Mouse (Mus musculus) limb, embryonic 15.5 days (tissue): ENCODE measurements around the gene Krt26. TPM values are rescaled to one million over a fixed set of nuclear protein-coding genes. Genes with fewer than 3 reads are reported as not detected.

ENCODE experiments used
- ATAC-seq: fragments of 200-750 bp; cut with Nextera tagmentation; 2 replicates; pipeline ENCODE4 v1.8.0; 2017; ENCODE audit warnings: low read depth, moderate TSS enrichment; ENCODE audit not compliant: insufficient number of reproducible peaks, low FRiP score, low TSS enrichment
- H3K27ac ChIP-seq: fragments of 300-500 bp; sonication (generic); 2 replicates; pipeline ENCODE4 v1.5.1; 2015; ENCODE audit warnings: moderate library complexity, mild to moderate bottlenecking, inconsistent platforms
- H3K27me3 ChIP-seq: fragments of 300-500 bp; sonication (generic); 2 replicates; pipeline ENCODE4 v1.6.1; 2015; ENCODE audit warnings: inconsistent platforms
- H3K36me3 ChIP-seq: fragments of 300-500 bp; sonication (generic); 2 replicates; pipeline ENCODE4 v1.6.1; 2015; ENCODE audit warnings: inconsistent platforms
- H3K4me1 ChIP-seq: fragments of 300-500 bp; sonication (generic); 2 replicates; pipeline ENCODE4 v1.6.1; 2015; ENCODE audit warnings: inconsistent platforms
- H3K4me2 ChIP-seq: fragments of 300-500 bp; sonication (generic); 2 replicates; pipeline ENCODE4 v1.6.1; 2015; ENCODE audit warnings: mild to moderate bottlenecking, inconsistent platforms
- H3K4me3 ChIP-seq: fragments of 300-500 bp; sonication (generic); 2 replicates; pipeline ENCODE4 v1.5.1; 2015; ENCODE audit warnings: mild to moderate bottlenecking, inconsistent platforms
- H3K9ac ChIP-seq: fragments of 300-500 bp; sonication (generic); 2 replicates; pipeline ENCODE4 v1.6.1; 2015; ENCODE audit warnings: inconsistent platforms
- H3K9me3 ChIP-seq: fragments of 300-500 bp; sonication (generic); 2 replicates; pipeline ENCODE4 v1.6.1; 2016; ENCODE audit warnings: inconsistent platforms
- WGBS: fragments of 180-500 bp; shearing (Covaris S2); methylation state at CpG from one replicate; pipeline ENCODE4 v1.1.7; 2015; 5-methylcytosine and 5-hydroxymethylcytosine counted together
- polyA plus RNA-seq: library from polyadenylated mRNA; unstranded; fragments of >200 nt; fragmentation: Nextera tagmentation; extraction: Ambion mirVana; gene quantifications from 2 replicates; pipeline ENCODE4 v1.2.1, GENCODE M21; 2015

Gene Krt26
- polyA plus RNA-seq, 1 experiment from 2014 or later, result not detected

- H3K9me3 ChIP-seq, result no peaks in the 10 kb centered on the region
- H3K36me3 ChIP-seq, result no peaks in the 10 kb centered on the region
- ATAC-seq, result no peak
- no peak overlapping the region for H3K27ac ChIP-seq
- no peaks in the 10 kb centered on the region for H3K27me3 ChIP-seq
- H3K4me2 ChIP-seq, result no peak overlapping the region
- no peak overlapping the region for H3K9ac ChIP-seq
- WGBS, result 69% methylated on average over 2 of the region's 2 CpGs
- no peaks in the 10 kb centered on the region for H3K4me1 ChIP-seq
- H3K4me3 ChIP-seq, result no peak overlapping the region
These were observed 8.1 kb downstream of the Krt26 start for GRCm38 (mm10) chr11:99329655-99330054.

DNA sequence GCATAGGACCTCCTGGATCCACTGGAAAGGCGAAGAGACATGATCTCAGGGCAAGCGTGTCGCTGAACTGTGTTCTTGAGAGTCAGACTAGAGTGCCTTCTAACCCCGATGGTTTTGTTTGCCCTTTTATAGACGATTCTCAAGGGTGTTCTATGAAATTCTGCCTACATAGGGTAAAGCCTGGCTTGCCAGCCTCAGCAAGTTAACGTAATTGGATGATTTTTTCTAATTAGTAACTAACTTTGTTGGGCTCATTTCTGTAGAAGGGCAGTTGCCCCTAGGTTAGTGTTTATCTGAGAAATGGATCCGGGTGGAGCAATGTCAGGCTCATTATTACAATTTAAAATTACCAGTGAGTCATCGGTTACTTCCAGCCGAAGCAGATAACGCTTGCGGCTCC, 14.9 kb downstream of the Krt26 start, which contains the start of gene Krt25:
Krt25 (minus strand) TSS at position 101 of the 400 bp plus-strand sequence.
- H3K4me1 ChIP-seq, result no peaks in the 10 kb centered on the region
- no peak within 1 kb of the TSS for H3K4me2 ChIP-seq
- no peak within 1 kb of the TSS for H3K4me3 ChIP-seq
- no peak within 1 kb of the TSS for H3K9ac ChIP-seq
- ATAC-seq, result no peak
- no peak within 1 kb of the TSS for H3K27ac ChIP-seq
- no peaks in the 10 kb centered on the region for H3K36me3 ChIP-seq
- H3K27me3 ChIP-seq, result no peaks in the 10 kb centered on the region
- 88% methylated on average over 11 of the region's 11 CpGs for WGBS
- H3K9me3 ChIP-seq, result no peaks in the 10 kb centered on the region

- ATAC-seq, result no peak
- H3K4me3 ChIP-seq, result no peak overlapping the region
- H3K9ac ChIP-seq, result no peak overlapping the region
- H3K27ac ChIP-seq, result no peak overlapping the region
- WGBS, result 88% methylated on average over 14 of the region's 14 CpGs
- H3K4me2 ChIP-seq, result no peak overlapping the region
- H3K27me3 ChIP-seq, result no peaks in the 10 kb centered on the region
- no peaks in the 10 kb centered on the region for H3K4me1 ChIP-seq
- H3K36me3 ChIP-seq, result no peaks in the 10 kb centered on the region
- H3K9me3 ChIP-seq, result no peaks in the 10 kb centered on the region
These were observed 16.7 kb downstream of the Krt26 start for GRCm38 (mm10) chr11:99321094-99321493.

DNA sequence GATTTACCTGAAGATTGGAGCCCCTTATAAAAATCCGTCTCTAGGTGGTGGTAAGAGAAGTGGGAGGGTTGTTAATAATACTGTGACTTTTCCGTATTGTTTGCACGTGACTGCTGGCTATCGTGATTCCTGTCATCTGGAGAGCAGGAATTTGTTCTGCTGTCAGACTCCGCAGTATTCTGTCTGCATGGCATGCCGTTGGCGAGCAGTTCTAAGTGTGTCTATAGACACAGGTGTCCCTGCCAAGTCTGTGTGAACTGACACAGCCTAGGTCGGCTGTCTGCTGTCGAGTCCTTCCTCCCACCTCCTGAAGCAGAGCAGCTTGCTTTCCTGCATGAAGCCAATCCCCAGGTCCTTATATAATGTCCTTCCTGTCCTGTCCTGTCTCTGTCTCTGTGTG, 18.6 kb downstream of the Krt26 start:
- Histone ChIP-seq H3K4me2 (no peak overlapping the region), H3K9me3 (no peaks in the 10 kb centered on the region), H3K27ac (no peak overlapping the region), H3K36me3 (no peaks in the 10 kb centered on the region), H3K9ac (no peak overlapping the region), H3K4me1 (no peaks in the 10 kb centered on the region), H3K27me3 (no peaks in the 10 kb centered on the region), H3K4me3 (no peak overlapping the region)
- WGBS, result 51% methylated on average over 9 of the region's 9 CpGs
- no peak for ATAC-seq

DNA sequence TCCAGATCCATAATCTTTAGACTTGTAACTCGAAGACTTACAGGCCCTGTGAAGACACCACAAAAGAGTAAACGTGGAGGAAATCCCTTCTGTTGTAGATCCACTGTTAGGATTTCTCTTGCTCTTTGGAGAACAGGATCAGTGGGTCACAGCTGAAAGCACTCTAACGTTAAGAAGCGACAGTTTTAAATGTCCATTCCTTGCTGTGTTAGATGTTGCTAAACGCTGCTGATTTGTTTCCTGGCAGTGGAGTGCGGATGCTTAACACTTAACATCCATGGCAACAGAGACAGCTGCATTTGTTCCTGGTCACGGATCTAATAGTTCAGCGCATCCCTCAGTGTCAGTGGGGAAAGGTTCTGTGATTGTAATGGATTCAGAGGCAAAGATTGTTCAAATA, 21.2 kb downstream of the Krt26 start:
- no peak for ATAC-seq
- H3K9me3 ChIP-seq, result no peaks in the 10 kb centered on the region
- H3K4me1 ChIP-seq, result no peaks in the 10 kb centered on the region
- no peak overlapping the region for H3K9ac ChIP-seq
- WGBS, result 64% methylated on average over 8 of the region's 8 CpGs
- H3K4me2 ChIP-seq, result no peak overlapping the region
- H3K36me3 ChIP-seq, result no peaks in the 10 kb centered on the region
- no peaks in the 10 kb centered on the region for H3K27me3 ChIP-seq
- no peak overlapping the region for H3K4me3 ChIP-seq
- no peak overlapping the region for H3K27ac ChIP-seq

- Histone ChIP-seq H3K9me3 (no peaks in the 10 kb centered on the region), H3K4me1 (no peaks in the 10 kb centered on the region), H3K9ac (no peak overlapping the region), H3K4me2 (no peak overlapping the region), H3K27me3 (no peaks in the 10 kb centered on the region), H3K36me3 (no peaks in the 10 kb centered on the region), H3K27ac (no peak overlapping the region), H3K4me3 (no peak overlapping the region)
- no peak for ATAC-seq
- WGBS, result 77% methylated on average over 2 of the region's 2 CpGs
These were observed 23.2 kb downstream of the Krt26 start for GRCm38 (mm10) chr11:99314594-99314993.

DNA sequence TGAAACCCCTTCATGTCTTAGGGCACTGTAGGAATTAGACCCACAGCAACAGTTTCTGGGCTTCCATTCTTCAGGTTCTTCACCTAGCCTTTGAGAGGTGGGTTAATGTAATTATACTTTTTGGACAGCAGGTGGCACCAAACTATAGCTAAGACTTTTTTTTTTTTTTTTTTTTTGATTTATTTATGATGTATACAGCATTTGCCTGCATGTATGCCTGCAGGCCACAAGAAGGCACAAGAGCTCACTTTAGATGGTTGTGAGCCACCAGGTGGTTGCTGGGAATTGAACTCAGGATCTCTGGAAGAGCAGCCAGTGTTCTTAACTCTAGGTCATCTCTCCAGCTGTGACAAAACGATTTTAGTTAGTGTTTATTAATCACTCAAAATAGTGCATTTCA, 26.9 kb downstream of the Krt26 start:
- H3K4me1 ChIP-seq, result no peaks in the 10 kb centered on the region
- ATAC-seq, result no peak
- H3K27me3 ChIP-seq, result no peaks in the 10 kb centered on the region
- no peaks in the 10 kb centered on the region for H3K9me3 ChIP-seq
- H3K4me2 ChIP-seq, result no peak overlapping the region
- no peak overlapping the region for H3K9ac ChIP-seq
- no peaks in the 10 kb centered on the region for H3K36me3 ChIP-seq
- WGBS, result 100% methylated on average over 1 of the region's 1 CpGs
- H3K4me3 ChIP-seq, result no peak overlapping the region
- H3K27ac ChIP-seq, result no peak overlapping the region

DNA sequence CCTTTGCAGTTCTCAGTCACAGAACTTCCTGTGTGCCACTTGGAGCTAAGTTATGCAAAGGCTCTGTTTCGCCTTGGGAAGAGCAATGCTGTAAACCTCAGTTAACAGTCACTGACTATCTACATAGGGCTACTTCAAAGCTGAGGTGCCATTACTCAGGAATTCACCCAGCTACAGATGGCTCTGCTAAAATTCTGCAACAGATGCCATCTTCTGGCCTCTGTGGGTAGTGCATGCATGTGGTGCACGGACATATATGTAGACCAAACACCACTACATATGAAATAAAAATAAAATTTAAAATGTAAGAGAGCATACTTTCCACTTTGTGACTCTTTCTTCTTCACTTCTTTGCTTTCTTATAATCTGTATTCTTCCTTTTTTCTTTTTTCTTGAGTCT, 30.2 kb downstream of the Krt26 start:
- Histone ChIP-seq H3K4me3 (no peak overlapping the region), H3K4me2 (no peak overlapping the region), H3K9me3 (no peaks in the 10 kb centered on the region), H3K36me3 (no peaks in the 10 kb centered on the region), H3K27ac (no peak overlapping the region), H3K4me1 (no peaks in the 10 kb centered on the region), H3K27me3 (no peaks in the 10 kb centered on the region), H3K9ac (no peak overlapping the region)
- ATAC-seq, result no peak
- 17% methylated on average over 2 of the region's 2 CpGs for WGBS

GRCm38 (mm10) chr11:99295039-99295438, 42.7 kb downstream of the Krt26 start:
- no peak for ATAC-seq
- no peak overlapping the region for H3K9ac ChIP-seq
- H3K9me3 ChIP-seq, result no peaks in the 10 kb centered on the region
- 29% methylated on average over 5 of the region's 5 CpGs for WGBS
- no peak overlapping the region for H3K4me2 ChIP-seq
- no peaks in the 10 kb centered on the region for H3K36me3 ChIP-seq
- peaks cover 4% of the 10 kb centered on the region; the same call in 1 of the 2 replicates for H3K27me3 ChIP-seq
- no peaks in the 10 kb centered on the region for H3K4me1 ChIP-seq
- no peak overlapping the region for H3K27ac ChIP-seq
- H3K4me3 ChIP-seq, result no peak overlapping the region

GRCm38 (mm10) chr11:99292846-99293245, 44.9 kb downstream of the Krt26 start:
- H3K36me3 ChIP-seq, result no peaks in the 10 kb centered on the region
- no peak overlapping the region for H3K4me3 ChIP-seq
- ATAC-seq, result no peak
- H3K9ac ChIP-seq, result no peak overlapping the region
- H3K4me1 ChIP-seq, result no peaks in the 10 kb centered on the region
- H3K4me2 ChIP-seq, result no peak overlapping the region
- no peak overlapping the region for H3K27ac ChIP-seq
- H3K9me3 ChIP-seq, result no peaks in the 10 kb centered on the region
- peaks cover 4% of the 10 kb centered on the region; the same call in 1 of the 2 replicates for H3K27me3 ChIP-seq
- WGBS, result 57% methylated on average over 5 of the region's 5 CpGs

- no peak for ATAC-seq
- Histone ChIP-seq H3K9ac (no peak within 1 kb of the TSS), H3K4me2 (no peak within 1 kb of the TSS), H3K9me3 (no peaks in the 10 kb centered on the region), H3K27ac (no peak within 1 kb of the TSS), H3K4me1 (peaks cover 5% of the 10 kb centered on the region; the same call in 1 of the 2 replicates), H3K36me3 (no peaks in the 10 kb centered on the region), H3K4me3 (no peak within 1 kb of the TSS), H3K27me3 (no peaks in the 10 kb centered on the region)
- 31% methylated on average over 11 of the region's 11 CpGs for WGBS
These were observed 52.9 kb downstream of the Krt26 start, which contains the start of gene Krt24 for GRCm38 (mm10) chr11:99284833-99285312. Gene Krt24 (minus strand): TSS chr11:99285262.

GRCm38 (mm10) chr11:99284011-99284410, 53.8 kb downstream of the Krt26 start:
- no peak overlapping the region for H3K4me3 ChIP-seq
- no peak for ATAC-seq
- H3K27ac ChIP-seq, result no peak overlapping the region
- no peaks in the 10 kb centered on the region for H3K9me3 ChIP-seq
- no peak overlapping the region for H3K4me2 ChIP-seq
- no peaks in the 10 kb centered on the region for H3K27me3 ChIP-seq
- H3K4me1 ChIP-seq, result peaks cover 5% of the 10 kb centered on the region; the same call in 1 of the 2 replicates
- H3K9ac ChIP-seq, result no peak overlapping the region
- WGBS, result 79% methylated on average over 5 of the region's 5 CpGs
- no peaks in the 10 kb centered on the region for H3K36me3 ChIP-seq

DNA sequence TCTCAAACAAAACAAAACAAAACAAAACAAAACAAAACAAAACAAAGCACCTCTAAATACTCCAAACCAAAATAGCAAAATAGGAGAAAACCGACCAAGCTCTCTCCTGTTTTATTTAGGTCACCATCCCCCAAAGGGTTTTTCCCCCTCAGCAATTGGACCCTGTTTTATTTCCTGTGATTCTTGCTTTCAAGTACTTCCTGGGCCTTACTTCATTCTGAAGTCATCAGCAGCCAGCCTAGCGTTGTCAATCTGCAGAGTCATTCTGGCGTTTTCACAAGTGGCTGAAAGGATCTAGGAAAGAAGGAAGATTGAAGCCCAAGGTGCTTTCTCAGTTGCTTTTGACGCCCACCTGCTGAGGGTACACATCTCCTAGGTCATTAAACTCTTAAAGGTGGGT, 54.4 kb downstream of the Krt26 start:
- H3K27me3 ChIP-seq, result no peaks in the 10 kb centered on the region
- whole genome bisulfite sequencing, result 59% methylated on average over 4 of the region's 4 CpGs
- no peak for ATAC-seq
- H3K9ac ChIP-seq, result no peak overlapping the region
- H3K36me3 ChIP-seq, result no peaks in the 10 kb centered on the region
- no peak overlapping the region for H3K4me3 ChIP-seq
- no peaks in the 10 kb centered on the region for H3K9me3 ChIP-seq
- no peak overlapping the region for H3K27ac ChIP-seq
- peaks cover 5% of the 10 kb centered on the region; the same call in 1 of the 2 replicates for H3K4me1 ChIP-seq
- no peak overlapping the region for H3K4me2 ChIP-seq
